Mouse (Mus musculus): Measurements from ENCODE around the gene Ralgps1. TPM values are rescaled to one million over a fixed set of nuclear protein-coding genes. Genes with fewer than 3 reads are reported as not detected.

The Ralgps1 gene
- polyA plus RNA-seq, 2 experiments: 3.5 to 5.4 TPM

DNA sequence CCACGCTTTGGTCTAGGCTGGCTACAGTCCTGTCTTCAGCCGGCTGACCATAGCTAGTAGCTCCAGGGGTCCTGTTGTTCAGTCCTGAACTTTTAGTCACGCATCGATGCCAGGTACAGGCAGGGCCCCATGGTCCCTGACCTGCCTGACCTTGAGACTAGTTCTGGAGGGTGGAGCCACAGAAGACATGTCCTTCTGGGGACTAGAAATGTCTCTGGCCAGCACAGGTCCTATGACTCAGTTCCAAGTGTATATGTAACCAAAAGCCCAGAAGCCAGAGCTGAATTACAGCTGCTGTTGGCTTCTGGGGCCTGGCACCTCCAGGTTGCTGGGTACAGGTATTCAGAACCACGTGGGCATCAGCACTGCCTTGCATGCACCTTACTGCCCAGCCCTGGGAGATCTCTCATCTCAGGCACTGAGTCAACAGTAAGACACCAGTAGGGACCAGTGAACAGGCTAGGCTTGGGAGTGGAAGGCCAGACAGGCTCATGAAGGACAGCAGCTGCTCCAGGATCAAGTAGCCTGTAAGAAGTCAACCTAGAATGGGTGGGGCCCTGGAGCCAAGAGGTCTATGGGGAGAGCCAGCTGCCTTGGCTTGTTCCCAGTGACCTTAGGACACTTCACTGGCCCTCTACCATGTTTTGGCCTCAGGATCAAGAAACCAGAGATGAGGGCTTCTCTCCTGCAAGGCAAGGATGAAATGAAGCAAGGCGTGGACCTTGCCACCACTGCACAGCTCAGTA lies 182.2 kb downstream of the Ralgps1 start:
- no peaks in the 10 kb centered on the region for H3K9me3 ChIP-seq (ENCODE audit: control insufficient read depth, low read length)

DNA sequence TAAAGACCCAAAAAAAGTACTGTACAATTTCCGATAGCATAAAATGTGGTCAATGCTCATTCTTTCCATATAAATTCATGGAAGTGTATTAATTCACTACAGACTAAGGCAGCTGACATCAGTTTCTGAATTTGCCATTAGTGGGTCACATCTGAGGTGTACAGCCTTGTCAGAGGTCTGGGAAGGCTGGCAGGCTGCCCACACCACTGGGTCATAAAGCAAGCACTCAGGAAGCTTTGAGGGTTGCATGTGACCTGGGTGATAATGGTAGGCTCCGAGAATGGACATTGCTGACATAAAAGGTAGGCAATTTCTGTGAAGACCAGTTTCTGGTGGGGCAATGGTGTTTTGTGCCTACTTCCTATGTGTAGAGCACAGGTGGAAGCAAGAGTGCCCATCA lies 183.4 kb downstream of the Ralgps1 start:
- H3K4me1 ChIP-seq (ENCODE audit: control insufficient read depth, insufficient read depth, low read length): peaks cover 19% of the 10 kb centered on the region
- TF ChIP-seq POLR2A (IDR thresholded peaks at IDR 0.05; ENCODE audit: borderline replicate concordance, extremely low read depth, insufficient read depth, insufficient read length): no peak
- ATAC-seq (ENCODE audit: low FRiP score, low read depth): no peak

More for the DNA sequence above, 182.2 kb downstream of the Ralgps1 start:
- Histone ChIP-seq H3K27ac (replicated peaks; ENCODE audit: low read depth, low read length) (no peak overlapping the region), H3K4me3 (replicated peaks; ENCODE audit: low read length) (no peak overlapping the region), H3K36me3 (ENCODE audit: control insufficient read depth, insufficient read depth, low read length) (no peaks in the 10 kb centered on the region), H3K4me2 (replicated peaks; ENCODE audit: low read depth, low read length, severe bottlenecking) (no peak overlapping the region), H3K27me3 (ENCODE audit: control insufficient read depth, insufficient read depth, low read length) (no peaks in the 10 kb centered on the region), H3K9ac (ENCODE audit: low read depth, low read length, severe bottlenecking) (no peak overlapping the region), H3K4me1 (ENCODE audit: control insufficient read depth, insufficient read depth, low read length) (peaks cover 19% of the 10 kb centered on the region)
- ATAC-seq (ENCODE audit: low FRiP score, low read depth) (no peak), DNase-seq (ENCODE audit: low spot score) (no peak)
- no peak for TF ChIP-seq POLR2A (IDR thresholded peaks at IDR 0.05; ENCODE audit: borderline replicate concordance, extremely low read depth, insufficient read depth, insufficient read length)
- WGBS: 90% methylated on average over 6 of the region's 6 CpGs

GRCm38 (mm10) chr2:33186505-33186904 lies 184.8 kb downstream of the Ralgps1 start:
- no peak overlapping the region for H3K27ac ChIP-seq (replicated peaks; ENCODE audit: low read depth, low read length)
- no peaks in the 10 kb centered on the region for H3K9me3 ChIP-seq (ENCODE audit: control insufficient read depth, low read length)
- 69% methylated on average over 7 of the region's 7 CpGs for WGBS
- no peaks in the 10 kb centered on the region for H3K36me3 ChIP-seq (ENCODE audit: control insufficient read depth, insufficient read depth, low read length)
- H3K4me2 ChIP-seq (replicated peaks; ENCODE audit: low read depth, low read length, severe bottlenecking): no peak overlapping the region
- no peak overlapping the region for H3K4me3 ChIP-seq (replicated peaks; ENCODE audit: low read length)
- TF ChIP-seq POLR2A (IDR thresholded peaks at IDR 0.05; ENCODE audit: borderline replicate concordance, extremely low read depth, insufficient read depth, insufficient read length): no peak
- DNase-seq (ENCODE audit: low spot score) (no peak), ATAC-seq (ENCODE audit: low FRiP score, low read depth) (no peak)
- H3K9ac ChIP-seq (ENCODE audit: low read depth, low read length, severe bottlenecking): no peak overlapping the region
- H3K4me1 ChIP-seq (ENCODE audit: control insufficient read depth, insufficient read depth, low read length): peaks cover 19% of the 10 kb centered on the region
- no peaks in the 10 kb centered on the region for H3K27me3 ChIP-seq (ENCODE audit: control insufficient read depth, insufficient read depth, low read length)

More for the DNA sequence above, 183.4 kb downstream of the Ralgps1 start:
- WGBS: 55% methylated on average over 2 of the region's 2 CpGs
- Histone ChIP-seq H3K9ac (ENCODE audit: low read depth, low read length, severe bottlenecking) (no peak overlapping the region), H3K27ac (replicated peaks; ENCODE audit: low read depth, low read length) (no peak overlapping the region), H3K4me3 (replicated peaks; ENCODE audit: low read length) (no peak overlapping the region), H3K4me2 (replicated peaks; ENCODE audit: low read depth, low read length, severe bottlenecking) (no peak overlapping the region), H3K9me3 (ENCODE audit: control insufficient read depth, low read length) (no peaks in the 10 kb centered on the region), H3K36me3 (ENCODE audit: control insufficient read depth, insufficient read depth, low read length) (no peaks in the 10 kb centered on the region), H3K27me3 (ENCODE audit: control insufficient read depth, insufficient read depth, low read length) (no peaks in the 10 kb centered on the region)
- DNase-seq (ENCODE audit: low spot score): no peak

DNA sequence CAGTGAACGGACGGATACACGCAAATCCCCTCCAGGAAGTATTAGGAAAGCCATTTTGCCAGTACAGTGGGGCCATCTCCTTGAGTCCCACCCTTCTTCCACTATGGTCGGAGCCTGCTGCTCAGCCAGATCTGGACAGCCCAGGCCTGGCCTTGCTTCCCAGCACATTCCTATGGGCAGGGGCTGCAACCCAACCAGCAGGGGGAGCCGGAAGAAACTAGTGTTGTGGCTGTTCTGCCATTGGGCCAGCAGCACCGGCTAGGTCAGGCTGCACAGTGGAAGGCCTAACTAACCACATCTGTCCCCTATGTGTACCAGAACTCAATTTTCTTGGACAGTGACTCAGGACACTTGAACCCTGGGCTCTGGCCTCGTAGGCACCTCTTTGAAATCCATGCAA lies 186.0 kb downstream of the Ralgps1 start:
- no peaks in the 10 kb centered on the region for H3K9me3 ChIP-seq (ENCODE audit: control insufficient read depth, low read length)
- ATAC-seq (ENCODE audit: low FRiP score, low read depth) (no peak), DNase-seq (ENCODE audit: low spot score) (no peak)
- WGBS: 69% methylated on average over 7 of the region's 7 CpGs
- H3K4me1 ChIP-seq (ENCODE audit: control insufficient read depth, insufficient read depth, low read length): peaks cover 22% of the 10 kb centered on the region
- H3K36me3 ChIP-seq (ENCODE audit: control insufficient read depth, insufficient read depth, low read length): no peaks in the 10 kb centered on the region
- H3K9ac ChIP-seq (ENCODE audit: low read depth, low read length, severe bottlenecking): no peak overlapping the region
- no peaks in the 10 kb centered on the region for H3K27me3 ChIP-seq (ENCODE audit: control insufficient read depth, insufficient read depth, low read length)
- H3K27ac ChIP-seq (replicated peaks; ENCODE audit: low read depth, low read length): peak overlapping the region; percentile 54; the same call in 1 of the 2 replicates
- H3K4me2 ChIP-seq (replicated peaks; ENCODE audit: low read depth, low read length, severe bottlenecking): no peak overlapping the region
- no peak overlapping the region for H3K4me3 ChIP-seq (replicated peaks; ENCODE audit: low read length)
- no peak for TF ChIP-seq POLR2A (IDR thresholded peaks at IDR 0.05; ENCODE audit: borderline replicate concordance, extremely low read depth, insufficient read depth, insufficient read length)

- TF ChIP-seq POLR2A (IDR thresholded peaks at IDR 0.05; ENCODE audit: borderline replicate concordance, extremely low read depth, insufficient read depth, insufficient read length): no peak
- H3K4me2 ChIP-seq (replicated peaks; ENCODE audit: low read depth, low read length, severe bottlenecking): no peak overlapping the region
Measured at GRCm38 (mm10) chr2:33184641-33185040, 186.6 kb downstream of the Ralgps1 start.

More at GRCm38 (mm10) chr2:33184641-33185040, 186.6 kb downstream of the Ralgps1 start:
- H3K9me3 ChIP-seq (ENCODE audit: control insufficient read depth, low read length): no peaks in the 10 kb centered on the region
- peaks cover 28% of the 10 kb centered on the region for H3K4me1 ChIP-seq (ENCODE audit: control insufficient read depth, insufficient read depth, low read length)
- no peaks in the 10 kb centered on the region for H3K36me3 ChIP-seq (ENCODE audit: control insufficient read depth, insufficient read depth, low read length)
- H3K27me3 ChIP-seq (ENCODE audit: control insufficient read depth, insufficient read depth, low read length): no peaks in the 10 kb centered on the region
- no peak overlapping the region for H3K4me3 ChIP-seq (replicated peaks; ENCODE audit: low read length)
- no peak overlapping the region for H3K27ac ChIP-seq (replicated peaks; ENCODE audit: low read depth, low read length)
- 51% methylated on average over 10 of the region's 10 CpGs for WGBS
- peak; percentile 73 for DNase-seq (ENCODE audit: low spot score)
- no peak overlapping the region for H3K9ac ChIP-seq (ENCODE audit: low read depth, low read length, severe bottlenecking)
- ATAC-seq (ENCODE audit: low FRiP score, low read depth): 0 out of 2 replicates have a peak, but pooled peaks have one; percentile 38

Data from limb, embryonic 14.5 days (tissue).